Mouse (Mus musculus) spleen, postnatal 14 days (tissue): ENCODE data around the gene Trpm1.
"Not testable (repeated sequence)": the region's sequence is repeated elsewhere in the genome, so short reads cannot be mapped to it uniquely, and the experiment has no call there.

Experiments used
- DNase-seq, 2 experiments: peaks; one replicate each; pipeline ENCODE4 v3.0.0; 2021 to 2022; ENCODE audit warnings: low spot score in 2 of 2

Trpm1 gene

GRCm38 (mm10) chr7:64153535-64153934 is at the start of gene Trpm1:
Trpm1 (plus strand) TSS chr7:64153835.
- no peak for DNase-seq

GRCm38 (mm10) chr7:64122131-64122715 is 31.4 kb upstream of the Trpm1 start:
- DNase-seq: no peak

- DNase-seq: no peak
Observed at GRCm38 (mm10) chr7:64123721-64124120, 29.9 kb upstream of the Trpm1 start.

- DNase-seq: not testable (repeated sequence)
Observed at GRCm38 (mm10) chr7:64125994-64126393, 27.6 kb upstream of the Trpm1 start.

GRCm38 (mm10) chr7:64139866-64140265 is 13.8 kb upstream of the Trpm1 start:
- no peak for DNase-seq

- DNase-seq: no peak
Observed at GRCm38 (mm10) chr7:64141301-64142032, 12.2 kb upstream of the Trpm1 start.

GRCm38 (mm10) chr7:64149337-64149736 is 4.3 kb upstream of the Trpm1 start:
- no peak for DNase-seq

GRCm38 (mm10) chr7:64149747-64150146 is 3.9 kb upstream of the Trpm1 start:
- DNase-seq: no peak

GRCm38 (mm10) chr7:64150436-64151080 is 3.1 kb upstream of the Trpm1 start:
- DNase-seq: no peak

- no peak for DNase-seq
Observed at GRCm38 (mm10) chr7:64155226-64155625, 1.6 kb downstream of the Trpm1 start.

GRCm38 (mm10) chr7:64155687-64156086 is 2.1 kb downstream of the Trpm1 start:
- DNase-seq: peak in 1 of 2 experiments; percentile 22

- no peak for DNase-seq
Observed at GRCm38 (mm10) chr7:64156271-64156911, 2.8 kb downstream of the Trpm1 start.

- DNase-seq: no peak
Observed at GRCm38 (mm10) chr7:64156918-64157690, 3.5 kb downstream of the Trpm1 start.

- DNase-seq: no peak
Observed at GRCm38 (mm10) chr7:64158281-64159055, 4.8 kb downstream of the Trpm1 start.

GRCm38 (mm10) chr7:64159056-64159542 is 5.5 kb downstream of the Trpm1 start:
- no peak for DNase-seq

GRCm38 (mm10) chr7:64159612-64160591 is 6.3 kb downstream of the Trpm1 start:
- no peak for DNase-seq

GRCm38 (mm10) chr7:64160737-64161470 is 7.3 kb downstream of the Trpm1 start:
- DNase-seq: no peak

- no peak for DNase-seq
Observed at GRCm38 (mm10) chr7:64161990-64162389, 8.4 kb downstream of the Trpm1 start.

- no peak for DNase-seq
Observed at GRCm38 (mm10) chr7:64163086-64163485, 9.5 kb downstream of the Trpm1 start.
